Mouse (Mus musculus): Measurements from ENCODE around the gene Flad1. TPM values are rescaled to one million over a fixed set of nuclear protein-coding genes. Genes with fewer than 3 reads are reported as not detected.

Gene Flad1
- polyA plus RNA-seq, 1 experiment from 2014 or later: 26.5 TPM

DNA sequence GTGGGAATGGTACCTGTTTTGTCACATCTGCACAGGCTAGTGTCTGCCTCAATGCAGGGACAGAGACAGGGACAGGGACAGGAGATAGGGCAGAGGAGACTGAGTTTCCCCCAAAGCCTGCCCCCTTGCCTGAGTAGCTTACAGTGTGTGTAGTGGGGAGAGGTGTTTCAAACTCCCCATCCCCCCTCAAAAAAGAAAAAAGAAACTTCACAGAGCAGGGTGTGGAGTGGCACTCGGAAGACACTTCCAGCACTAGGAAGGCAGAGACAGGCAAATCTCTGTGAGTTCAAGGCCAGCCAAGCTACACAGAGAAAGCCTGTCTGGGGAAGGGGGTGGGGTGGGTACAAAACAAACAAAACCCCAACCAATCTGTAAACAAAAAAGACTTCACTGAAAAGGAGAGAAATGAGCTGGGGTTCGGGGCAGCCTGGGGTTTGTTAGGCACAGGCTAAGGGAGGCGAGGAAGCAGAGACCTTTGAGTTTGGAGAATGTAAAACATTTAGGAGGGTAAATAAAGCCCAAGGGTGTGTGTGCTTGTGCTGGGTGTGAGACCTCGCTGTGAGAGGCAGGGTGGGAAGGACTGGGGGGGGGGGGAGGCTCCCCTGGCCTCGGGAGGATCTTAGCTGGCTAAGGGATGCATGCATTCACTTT lies 38.0 kb downstream of the Flad1 start:
- Histone ChIP-seq H3K27ac (ENCODE audit: low read depth, low read length) (no peak overlapping the region), H3K4me2 (replicated peaks; ENCODE audit: low read depth, low read length) (no peak overlapping the region), H3K27me3 (ENCODE audit: control insufficient read depth, insufficient read depth, low read length) (no peaks in the 10 kb centered on the region), H3K9me3 (ENCODE audit: control insufficient read depth, low read length) (no peaks in the 10 kb centered on the region), H3K9ac (ENCODE audit: low read depth, low read length) (no peak overlapping the region), H3K36me3 (ENCODE audit: control insufficient read depth, insufficient read depth, low read length) (no peaks in the 10 kb centered on the region), H3K4me1 (replicated peaks; ENCODE audit: control insufficient read depth, insufficient read depth, low read length) (no peaks in the 10 kb centered on the region), H3K4me3 (ENCODE audit: low read depth, low read length) (no peak overlapping the region)
- DNase-seq (ENCODE audit: low spot score): no peak
- WGBS: 39% methylated on average over 5 of the region's 5 CpGs
- ATAC-seq (ENCODE audit: low FRiP score): no peak

- no peak overlapping the region for H3K4me2 ChIP-seq (replicated peaks; ENCODE audit: low read depth, low read length)
Measured at GRCm38 (mm10) chr3:89367338-89367737, 44.3 kb downstream of the Flad1 start.

DNA sequence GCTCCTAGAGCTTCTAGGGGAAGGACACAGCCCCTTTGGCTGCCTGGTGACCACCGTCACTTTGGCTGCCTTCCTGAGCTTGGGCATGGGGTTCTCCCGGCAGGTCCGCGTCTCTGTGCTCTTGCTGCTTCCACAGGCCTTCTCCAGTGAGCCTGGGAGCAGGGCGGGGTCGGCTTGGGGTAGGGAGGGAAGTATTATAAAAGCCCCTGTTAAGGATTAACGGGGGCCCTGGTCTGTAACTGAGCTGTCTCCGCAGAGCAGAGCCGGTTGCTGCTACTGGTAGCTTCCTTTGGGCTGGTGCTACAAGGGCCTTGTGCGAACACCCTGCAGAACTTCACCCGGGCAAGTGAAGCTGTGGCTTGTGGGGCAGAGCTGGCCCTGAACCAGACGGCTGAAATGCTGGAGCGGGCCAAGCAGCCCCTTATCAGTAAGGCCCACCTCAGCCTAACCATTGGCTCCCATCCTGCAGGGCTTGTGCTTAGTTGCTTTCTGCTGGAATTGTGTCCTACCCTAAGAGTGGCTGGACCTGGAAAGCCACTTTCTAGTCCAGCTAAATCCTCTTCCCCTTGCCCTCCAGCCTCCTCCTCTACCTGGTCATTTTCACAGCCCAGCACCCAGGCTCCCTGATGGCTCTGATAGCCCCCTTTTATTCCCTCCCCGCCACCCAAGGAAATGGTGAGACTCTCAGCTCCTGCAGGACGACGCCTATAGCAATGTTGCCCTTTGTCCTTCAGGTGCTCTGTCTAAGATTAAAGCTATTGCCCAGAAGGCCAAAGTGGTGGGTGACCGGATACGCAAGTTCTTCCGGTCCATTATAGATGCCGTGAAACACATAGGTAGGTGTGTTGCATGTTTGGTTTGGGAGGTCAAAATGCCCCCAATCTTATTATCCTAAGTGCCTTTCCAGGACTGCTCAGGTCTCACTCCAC lies 45.9 kb downstream of the Flad1 start:
- Histone ChIP-seq H3K36me3 (ENCODE audit: control insufficient read depth, insufficient read depth, low read length) (no peaks in the 10 kb centered on the region), H3K27me3 (ENCODE audit: control insufficient read depth, insufficient read depth, low read length) (no peaks in the 10 kb centered on the region), H3K27ac (ENCODE audit: low read depth, low read length) (no peak overlapping the region), H3K9ac (ENCODE audit: low read depth, low read length) (no peak overlapping the region), H3K4me2 (replicated peaks; ENCODE audit: low read depth, low read length) (no peak overlapping the region), H3K9me3 (ENCODE audit: control insufficient read depth, low read length) (no peaks in the 10 kb centered on the region), H3K4me1 (replicated peaks; ENCODE audit: control insufficient read depth, insufficient read depth, low read length) (no peaks in the 10 kb centered on the region), H3K4me3 (ENCODE audit: low read depth, low read length) (no peak overlapping the region)
- 69% methylated on average over 20 of the region's 20 CpGs for WGBS
- DNase-seq (ENCODE audit: low spot score) (no peak), ATAC-seq (ENCODE audit: low FRiP score) (no peak)

More at GRCm38 (mm10) chr3:89367338-89367737, 44.3 kb downstream of the Flad1 start:
- no peaks in the 10 kb centered on the region for H3K4me1 ChIP-seq (replicated peaks; ENCODE audit: control insufficient read depth, insufficient read depth, low read length)
- H3K36me3 ChIP-seq (ENCODE audit: control insufficient read depth, insufficient read depth, low read length): no peaks in the 10 kb centered on the region
- DNase-seq (ENCODE audit: low spot score) (no peak), ATAC-seq (ENCODE audit: low FRiP score) (no peak)
- 60% methylated on average over 11 of the region's 11 CpGs for WGBS
- H3K9ac ChIP-seq (ENCODE audit: low read depth, low read length): no peak overlapping the region
- no peaks in the 10 kb centered on the region for H3K27me3 ChIP-seq (ENCODE audit: control insufficient read depth, insufficient read depth, low read length)
- no peak overlapping the region for H3K27ac ChIP-seq (ENCODE audit: low read depth, low read length)
- no peak overlapping the region for H3K4me3 ChIP-seq (ENCODE audit: low read depth, low read length)
- no peaks in the 10 kb centered on the region for H3K9me3 ChIP-seq (ENCODE audit: control insufficient read depth, low read length)

DNA sequence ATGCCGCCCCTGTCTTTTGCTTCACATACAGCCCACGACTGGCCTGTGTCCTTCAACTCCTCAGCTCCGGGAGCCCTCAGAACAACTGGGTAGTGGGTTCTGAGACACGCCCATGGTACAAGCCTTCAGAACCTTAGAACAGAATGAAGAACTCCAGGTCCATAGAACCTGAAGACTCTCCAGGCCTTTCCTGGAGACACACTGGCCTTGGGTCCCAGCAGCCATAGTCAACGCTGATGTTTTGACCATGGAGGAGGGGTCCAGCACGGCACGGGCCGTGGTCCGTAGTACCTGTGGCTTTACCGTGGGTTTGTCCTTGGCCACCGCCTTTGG lies 46.6 kb downstream of the Flad1 start, which contains the start of gene Dcst1:
TSS of gene Dcst1 (minus strand) at position 101 of the 333 bp plus-strand sequence.
- ATAC-seq (ENCODE audit: low FRiP score): no peak

GRCm38 (mm10) chr3:89364631-89365030 lies 47.0 kb downstream of the Flad1 start:
- Histone ChIP-seq H3K9ac (ENCODE audit: low read depth, low read length) (no peak overlapping the region), H3K4me1 (replicated peaks; ENCODE audit: control insufficient read depth, insufficient read depth, low read length) (no peaks in the 10 kb centered on the region), H3K4me2 (replicated peaks; ENCODE audit: low read depth, low read length) (no peak overlapping the region), H3K27me3 (ENCODE audit: control insufficient read depth, insufficient read depth, low read length) (no peaks in the 10 kb centered on the region), H3K36me3 (ENCODE audit: control insufficient read depth, insufficient read depth, low read length) (no peaks in the 10 kb centered on the region), H3K4me3 (ENCODE audit: low read depth, low read length) (no peak overlapping the region), H3K27ac (ENCODE audit: low read depth, low read length) (no peak overlapping the region), H3K9me3 (ENCODE audit: control insufficient read depth, low read length) (no peaks in the 10 kb centered on the region)
- no peak for DNase-seq (ENCODE audit: low spot score)
- 60% methylated on average over 8 of the region's 8 CpGs for WGBS
- no peak for ATAC-seq (ENCODE audit: low FRiP score)

More for the DNA sequence above, 46.6 kb downstream of the Flad1 start, which contains the start of gene Dcst1:
- H3K36me3 ChIP-seq (ENCODE audit: control insufficient read depth, insufficient read depth, low read length): no peaks in the 10 kb centered on the region
- H3K9ac ChIP-seq (ENCODE audit: low read depth, low read length): no peak within 1 kb of the TSS
- no peak within 1 kb of the TSS for H3K4me3 ChIP-seq (ENCODE audit: low read depth, low read length)
- WGBS: 85% methylated on average over 11 of the region's 11 CpGs
- H3K4me1 ChIP-seq (replicated peaks; ENCODE audit: control insufficient read depth, insufficient read depth, low read length): no peaks in the 10 kb centered on the region
- H3K27me3 ChIP-seq (ENCODE audit: control insufficient read depth, insufficient read depth, low read length): no peaks in the 10 kb centered on the region
- H3K27ac ChIP-seq (ENCODE audit: low read depth, low read length): no peak within 1 kb of the TSS
- no peaks in the 10 kb centered on the region for H3K9me3 ChIP-seq (ENCODE audit: control insufficient read depth, low read length)
- DNase-seq (ENCODE audit: low spot score): no peak
- no peak within 1 kb of the TSS for H3K4me2 ChIP-seq (replicated peaks; ENCODE audit: low read depth, low read length)

- no peaks in the 10 kb centered on the region for H3K9me3 ChIP-seq (ENCODE audit: control insufficient read depth, low read length)
- no peaks in the 10 kb centered on the region for H3K36me3 ChIP-seq (ENCODE audit: control insufficient read depth, insufficient read depth, low read length)
- no peak within 1 kb of the TSS for H3K4me2 ChIP-seq (replicated peaks; ENCODE audit: low read depth, low read length)
- no peak within 1 kb of the TSS for H3K27ac ChIP-seq (ENCODE audit: low read depth, low read length)
- H3K4me3 ChIP-seq (ENCODE audit: low read depth, low read length): no peak within 1 kb of the TSS
- ATAC-seq (ENCODE audit: low FRiP score) (no peak), DNase-seq (ENCODE audit: low spot score) (no peak)
- WGBS: 87% methylated on average over 7 of the region's 7 CpGs
- H3K4me1 ChIP-seq (replicated peaks; ENCODE audit: control insufficient read depth, insufficient read depth, low read length): no peaks in the 10 kb centered on the region
- no peaks in the 10 kb centered on the region for H3K27me3 ChIP-seq (ENCODE audit: control insufficient read depth, insufficient read depth, low read length)
- H3K9ac ChIP-seq (ENCODE audit: low read depth, low read length): no peak within 1 kb of the TSS
Measured at GRCm38 (mm10) chr3:89361675-89362074, 50.0 kb downstream of the Flad1 start, which contains the start of gene Dcst2. Dcst2 (plus strand) TSS chr3:89361975.

DNA sequence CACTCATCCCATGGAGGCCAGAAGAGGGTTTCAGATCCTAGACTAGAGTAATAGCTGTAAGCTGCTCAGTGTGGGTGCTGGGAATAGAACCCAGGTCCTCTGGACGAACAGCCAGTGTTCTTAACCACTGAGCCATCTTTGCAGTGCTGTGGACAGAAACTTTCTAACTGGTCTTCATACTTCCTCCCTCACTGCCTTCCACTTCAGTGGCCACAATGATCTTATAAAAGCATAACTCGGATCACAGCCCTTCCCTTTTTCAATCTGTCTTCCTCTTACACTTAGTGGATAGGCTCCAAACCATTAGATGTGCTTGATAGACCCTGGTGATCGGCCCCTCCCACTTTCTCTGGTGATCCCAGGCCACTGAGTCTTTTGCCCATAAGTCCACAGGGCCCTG lies 51.4 kb downstream of the Flad1 start:
- no peak overlapping the region for H3K4me3 ChIP-seq (ENCODE audit: low read depth, low read length)
- H3K27ac ChIP-seq (ENCODE audit: low read depth, low read length): no peak overlapping the region
- H3K9me3 ChIP-seq (ENCODE audit: control insufficient read depth, low read length): no peaks in the 10 kb centered on the region
- WGBS: 78% methylated on average over 3 of the region's 3 CpGs
- no peaks in the 10 kb centered on the region for H3K27me3 ChIP-seq (ENCODE audit: control insufficient read depth, insufficient read depth, low read length)
- no peak for DNase-seq (ENCODE audit: low spot score)
- H3K9ac ChIP-seq (ENCODE audit: low read depth, low read length): no peak overlapping the region
- H3K4me1 ChIP-seq (replicated peaks; ENCODE audit: control insufficient read depth, insufficient read depth, low read length): no peaks in the 10 kb centered on the region
- no peak for ATAC-seq (ENCODE audit: low FRiP score)
- no peak overlapping the region for H3K4me2 ChIP-seq (replicated peaks; ENCODE audit: low read depth, low read length)
- no peaks in the 10 kb centered on the region for H3K36me3 ChIP-seq (ENCODE audit: control insufficient read depth, insufficient read depth, low read length)

DNA sequence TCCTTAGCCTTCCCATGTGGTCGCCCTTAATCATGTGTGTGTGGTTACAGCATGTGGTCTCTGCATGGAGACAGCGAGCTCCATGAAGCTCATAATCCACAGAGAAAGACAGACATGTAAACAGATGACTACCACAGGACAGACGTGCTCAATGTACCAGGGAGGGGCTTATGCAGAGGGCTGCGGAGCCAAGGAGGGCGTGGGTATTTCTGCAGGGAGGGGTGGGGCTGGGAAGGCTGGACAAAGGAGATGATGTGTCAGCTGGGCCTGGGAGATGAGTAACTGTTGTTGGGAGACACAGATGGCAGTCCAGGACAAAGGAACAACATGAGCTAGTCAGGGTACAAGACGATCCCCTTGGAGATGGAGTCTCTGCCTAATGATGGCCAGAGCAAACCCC lies 52.0 kb downstream of the Flad1 start:
- Histone ChIP-seq H3K27ac (ENCODE audit: low read depth, low read length) (no peak overlapping the region), H3K36me3 (ENCODE audit: control insufficient read depth, insufficient read depth, low read length) (no peaks in the 10 kb centered on the region), H3K4me3 (ENCODE audit: low read depth, low read length) (no peak overlapping the region), H3K27me3 (ENCODE audit: control insufficient read depth, insufficient read depth, low read length) (no peaks in the 10 kb centered on the region), H3K4me2 (replicated peaks; ENCODE audit: low read depth, low read length) (no peak overlapping the region), H3K4me1 (replicated peaks; ENCODE audit: control insufficient read depth, insufficient read depth, low read length) (no peaks in the 10 kb centered on the region), H3K9ac (ENCODE audit: low read depth, low read length) (no peak overlapping the region), H3K9me3 (ENCODE audit: control insufficient read depth, low read length) (no peaks in the 10 kb centered on the region)
- ATAC-seq (ENCODE audit: low FRiP score) (no peak), DNase-seq (ENCODE audit: low spot score) (no peak)
- 57% methylated on average over 6 of the region's 6 CpGs for WGBS
